Mouse (Mus musculus) C2C12 (cell line): Measurements from ENCODE around the gene Frmd4a.

Source experiments
- CEBPB ChIP-seq: IDR thresholded peaks from one replicate; pipeline ENCODE4 v1.6.1; 2011; ENCODE audit warnings: low read depth, mild to moderate bottlenecking, control low read depth, moderate library complexity
- CTCF ChIP-seq: IDR thresholded peaks from one replicate; pipeline ENCODE4 v1.5.1; 2011; ENCODE audit not compliant: control insufficient read depth, insufficient read depth, insufficient read length
- FOSL1 ChIP-seq: IDR thresholded peaks from one replicate; pipeline ENCODE4 v1.8.0; 2011; ENCODE audit warnings: mild to moderate bottlenecking, low read length; ENCODE audit not compliant: poor library complexity, insufficient read depth, severe bottlenecking
- MAX ChIP-seq: IDR thresholded peaks from one replicate; pipeline ENCODE4 v1.6.1; 2011; ENCODE audit warnings: mild to moderate bottlenecking, control low read depth
- MYOD1 ChIP-seq: IDR thresholded peaks from one replicate; pipeline ENCODE4 v1.6.1; 2011; ENCODE audit warnings: low read depth; ENCODE audit not compliant: control insufficient read depth, insufficient read length
- MYOG ChIP-seq: IDR thresholded peaks from one replicate; pipeline ENCODE4 v1.6.1; 2011; ENCODE audit not compliant: control insufficient read depth, insufficient read length; ENCODE audit errors: extremely low read depth
- USF1 ChIP-seq: IDR thresholded peaks from one replicate; pipeline ENCODE4 v1.6.1; 2011; ENCODE audit warnings: low read depth, mild to moderate bottlenecking, control low read depth, moderate library complexity

GRCm38 (mm10) chr2:4401597-4402581 is 384.4 kb downstream of the Frmd4a start:
- TF ChIP-seq CTCF (no peak), MAX (no peak), MYOD1 (no peak), USF1 (no peak), CEBPB (no peak), MYOG (no peak), FOSL1 (no peak)
